Mouse (Mus musculus) adrenal gland, postnatal 4 days (tissue): ENCODE data around the gene Bmf. TPM values are rescaled to one million over a fixed set of nuclear protein-coding genes. Genes with fewer than 3 reads are reported as not detected.
"Not testable (repeated sequence)": the region's sequence is repeated elsewhere in the genome, so short reads cannot be mapped to it uniquely, and the experiment has no call there.

ENCODE experiments used
- DNase-seq, 2 experiments: peaks; one replicate each; pipeline ENCODE4 v3.0.0; 2021 to 2022; ENCODE audit warnings: low spot score in 2 of 2, mixed read lengths in 2 of 2
- long read RNA-seq, 2 experiments: library from polyadenylated mRNA; stranded (forward); transcript quantifications; one replicate each; pipeline ENCODE4 v2.0.0; 2021
- total RNA-seq, 2 experiments: library from RNA; stranded (reverse); gene quantifications; 2 replicates each; pipeline ENCODE4 v1.2.3; 2021

Gene Bmf
- 10 to 100 TPM; 30.9 to 35.7 TPM for total RNA-seq
- long read RNA-seq, experiment 1, partial matches to known transcripts, result 0 of 3 reads
- long read RNA-seq, experiment 1, other reads (novel, unspliced or antisense), result 3 of 3 reads
- long read RNA-seq, experiment 2, full-length matches to known transcripts, result 1 of 4 reads
- long read RNA-seq, experiment 2, partial matches to known transcripts, result 0 of 4 reads
- long read RNA-seq, experiment 2, other reads (novel, unspliced or antisense), result 3 of 4 reads

DNA sequence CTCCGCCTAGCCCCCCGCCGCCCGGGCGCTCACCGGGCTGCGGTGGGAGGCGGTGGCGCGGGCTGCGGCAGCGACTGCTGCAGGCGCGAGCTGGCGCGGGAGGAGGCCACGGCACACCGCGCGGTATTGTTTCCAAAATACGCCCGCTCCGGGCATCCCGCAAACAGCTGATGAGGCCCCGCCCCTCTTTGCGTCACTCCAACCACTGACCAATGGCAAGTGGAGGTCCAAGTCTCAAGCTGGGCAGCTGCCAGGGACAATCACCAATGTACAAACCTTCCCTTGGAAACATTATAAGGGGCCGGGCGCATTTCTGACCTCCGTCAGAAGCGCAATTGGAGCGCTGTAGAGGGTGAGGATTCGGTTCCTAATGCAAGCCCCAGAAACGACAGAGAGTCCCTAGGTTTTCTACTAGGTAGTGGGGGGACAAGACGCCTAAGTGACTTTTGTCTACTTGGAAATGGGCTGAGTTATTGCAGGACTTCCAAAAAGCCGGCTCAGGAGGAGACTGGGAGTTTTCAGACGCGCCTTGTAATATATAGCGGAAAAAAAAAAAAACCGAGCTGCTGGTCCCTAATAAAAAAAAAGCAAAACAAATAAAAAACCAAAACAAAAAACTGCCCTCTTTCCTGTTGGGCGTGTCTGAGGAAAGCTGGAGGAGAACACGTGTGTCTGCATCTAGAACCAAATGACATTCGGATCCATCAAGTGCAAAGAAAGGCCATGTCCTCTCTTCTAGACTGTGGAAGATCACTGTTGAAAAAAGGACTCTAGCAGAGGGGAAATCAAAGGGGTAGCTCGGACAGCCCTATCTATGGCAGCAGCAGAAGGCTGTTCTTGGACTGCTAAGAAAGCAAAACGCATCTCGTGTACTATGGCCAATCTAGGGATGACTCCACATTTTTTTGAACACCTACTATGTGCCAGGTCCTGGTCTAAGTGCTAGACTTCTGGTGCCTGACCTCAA, at the start of gene Bmf:
Gene Bmf (minus strand): TSS at position 181 of the 967 bp plus-strand sequence.
- peak; percentile 95 to 96 for DNase-seq

DNA sequence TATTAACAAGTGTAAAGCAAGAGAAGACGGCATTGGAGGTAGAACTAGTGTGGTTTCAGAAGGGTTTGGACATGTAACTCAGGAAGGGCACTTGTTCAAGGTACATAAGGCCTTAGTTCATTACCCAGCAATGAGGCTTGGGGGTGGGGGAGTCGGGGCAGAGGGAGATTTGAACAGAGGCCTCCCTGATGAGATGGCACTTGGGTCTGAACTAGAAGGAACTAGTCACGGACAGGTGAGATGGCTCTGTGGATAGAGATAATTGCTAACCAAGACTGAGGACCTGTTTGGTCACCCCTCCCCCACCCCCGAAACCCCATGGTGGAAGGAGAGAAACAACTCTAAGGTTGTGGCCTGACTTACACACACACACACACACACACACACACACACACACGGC, 49.6 kb upstream of the Bmf start:
- DNase-seq, result no peak

DNA sequence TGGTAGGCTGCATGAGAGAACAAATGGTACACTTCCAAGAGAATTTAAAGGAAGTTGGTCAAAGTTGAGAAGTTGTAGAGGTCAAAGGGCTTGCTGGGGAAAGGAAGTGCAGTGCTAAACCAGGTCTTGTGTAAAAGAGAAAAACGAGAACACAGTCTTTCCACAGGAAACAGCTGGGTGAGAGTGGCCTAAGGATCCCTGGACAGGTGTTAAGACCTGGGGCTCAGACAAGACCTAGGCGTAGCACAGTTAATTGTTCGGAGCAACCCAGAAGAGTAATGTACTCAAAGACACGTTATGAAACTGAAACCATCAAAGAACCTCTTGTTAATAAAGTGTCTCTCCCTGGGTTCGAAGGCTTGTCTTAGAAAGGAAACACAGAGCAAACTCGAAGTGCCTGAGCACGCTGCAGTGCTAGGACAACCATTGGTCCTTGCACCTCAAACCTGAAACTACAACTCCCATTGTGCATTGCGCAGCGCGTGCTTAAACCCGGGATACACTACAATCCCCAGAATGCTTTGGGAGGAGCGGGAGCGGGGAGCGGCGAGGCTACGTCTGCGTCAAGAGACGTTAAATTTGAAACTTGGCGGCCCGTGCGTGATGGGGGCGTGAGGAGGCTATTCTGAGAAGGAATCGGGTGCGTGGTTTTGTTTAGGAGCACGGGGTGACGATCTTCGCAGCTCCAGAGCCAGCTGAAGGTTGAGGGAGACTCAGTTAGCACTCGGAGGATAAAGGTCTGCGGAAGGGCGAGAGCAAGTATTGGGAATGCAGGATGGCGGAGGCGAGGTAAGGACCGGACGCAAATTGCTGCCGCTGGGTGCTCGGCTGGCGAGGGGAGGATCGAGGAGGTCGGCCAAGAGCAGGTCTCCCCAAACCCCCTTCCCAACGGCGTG, 48.4 kb upstream of the Bmf start, which contains the start of gene Bub1b:
Gene Bub1b (plus strand): TSS at position 539 of the 896 bp plus-strand sequence.
- DNase-seq, result peak; percentile 53 to 82

DNA sequence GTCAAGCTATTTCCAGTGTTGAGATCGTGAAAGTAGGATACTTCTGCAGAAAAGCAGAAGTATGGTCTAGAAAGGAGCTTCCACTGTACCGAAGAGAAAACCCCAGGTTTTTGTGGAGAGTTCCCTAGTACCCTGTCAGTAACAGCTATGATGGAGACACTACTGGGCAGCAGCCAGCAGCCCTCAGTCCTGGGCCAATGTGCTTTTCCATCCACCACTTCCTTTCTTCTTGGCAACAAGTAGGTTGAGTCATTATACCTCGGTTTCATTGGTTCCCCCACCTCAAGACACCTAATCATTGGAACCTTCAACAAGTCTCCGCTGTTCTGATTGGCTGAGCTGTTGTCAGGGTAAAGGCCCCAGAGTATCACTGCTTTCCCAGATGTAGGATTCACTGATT, 41.6 kb upstream of the Bmf start:
- DNase-seq, result no peak

DNA sequence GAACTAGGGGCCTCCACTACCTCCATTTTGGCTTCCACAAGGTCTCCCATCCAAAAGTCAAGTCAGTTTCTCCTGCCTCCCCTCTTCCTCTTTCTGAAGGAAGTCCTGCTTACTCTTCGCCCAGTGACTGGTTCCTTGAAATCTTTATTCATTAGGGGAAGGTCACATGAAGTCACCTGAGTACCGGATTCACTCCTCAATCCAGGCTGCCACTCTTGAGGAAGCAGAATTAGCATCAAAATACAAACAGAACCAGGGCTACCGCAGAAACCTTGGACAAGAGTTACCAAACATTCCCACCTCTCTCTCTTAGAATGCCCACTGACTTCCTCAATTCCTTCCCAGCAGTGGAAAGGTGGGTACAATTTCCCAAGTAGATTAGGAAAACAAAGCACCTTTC, 38.2 kb upstream of the Bmf start:
- DNase-seq, result no peak

DNA sequence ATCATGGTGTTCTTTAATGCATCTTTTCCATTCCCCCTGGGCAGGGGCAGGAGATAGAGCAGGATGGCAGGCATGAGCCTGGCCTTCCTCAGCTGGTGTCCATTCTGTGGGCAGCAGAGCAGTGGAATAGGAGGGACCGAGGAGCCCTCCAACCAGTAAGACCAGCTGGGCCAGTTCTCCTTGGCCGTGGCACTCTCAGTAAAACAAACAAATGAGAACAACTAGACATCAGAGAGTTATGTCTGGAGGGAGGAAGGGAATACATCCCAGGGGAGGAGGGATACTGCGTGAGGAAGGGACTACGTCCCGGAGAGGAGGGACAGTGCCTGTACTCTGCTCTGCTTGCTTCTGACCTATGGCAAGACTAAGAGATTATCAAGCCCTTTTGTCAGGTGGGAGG, 36.5 kb upstream of the Bmf start:
- no peak for DNase-seq

DNA sequence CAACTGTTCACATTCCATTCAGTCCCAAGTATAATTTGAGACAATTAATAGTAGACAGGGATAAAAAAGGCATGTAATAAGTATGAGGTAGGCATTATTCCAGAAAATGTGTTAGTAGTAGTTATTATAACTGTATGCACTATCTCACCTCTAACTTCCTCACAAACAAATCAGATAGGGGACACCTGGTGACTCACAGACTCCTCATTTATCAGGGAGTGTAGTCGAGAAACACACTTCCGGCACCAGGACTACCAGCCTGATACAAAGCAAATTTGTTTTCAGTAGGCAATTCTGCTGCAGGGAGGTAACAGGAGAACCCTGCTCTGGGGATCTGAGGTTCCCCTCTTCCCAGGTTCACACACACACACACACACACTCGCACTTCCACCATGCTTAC, 23.6 kb upstream of the Bmf start:
- no peak for DNase-seq

DNA sequence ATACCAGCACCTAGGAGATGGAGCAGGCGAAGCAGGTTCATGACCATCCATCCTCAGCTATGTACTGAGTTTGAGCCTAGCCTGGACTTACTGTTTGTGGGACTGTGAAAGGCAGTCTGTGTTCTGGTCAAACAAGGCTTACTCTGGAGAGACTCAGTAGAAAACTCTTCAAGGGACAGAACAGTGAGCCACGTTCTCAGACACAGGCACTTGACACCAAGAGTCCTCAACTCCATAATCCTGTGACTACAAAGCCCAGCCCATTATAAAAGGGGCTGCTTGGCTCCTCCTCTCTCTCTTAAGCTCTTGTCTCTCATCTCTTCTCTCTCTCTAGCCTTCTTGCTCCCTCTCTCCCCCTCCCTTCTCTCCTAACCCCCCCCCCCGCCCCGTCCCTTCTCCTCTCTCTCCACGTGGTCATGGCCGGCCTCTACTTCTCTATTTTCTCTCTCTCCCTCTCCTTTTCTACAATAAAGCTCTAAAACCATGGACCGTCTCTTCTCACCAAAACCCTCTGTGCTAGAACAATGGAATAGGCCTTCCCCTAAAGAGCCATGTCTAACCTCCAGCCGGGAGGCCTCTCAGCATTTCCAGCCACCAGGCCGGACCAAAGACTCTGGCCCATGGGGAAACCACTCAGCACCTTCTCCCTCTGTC, 22.8 kb upstream of the Bmf start:
- no peak for DNase-seq

DNA sequence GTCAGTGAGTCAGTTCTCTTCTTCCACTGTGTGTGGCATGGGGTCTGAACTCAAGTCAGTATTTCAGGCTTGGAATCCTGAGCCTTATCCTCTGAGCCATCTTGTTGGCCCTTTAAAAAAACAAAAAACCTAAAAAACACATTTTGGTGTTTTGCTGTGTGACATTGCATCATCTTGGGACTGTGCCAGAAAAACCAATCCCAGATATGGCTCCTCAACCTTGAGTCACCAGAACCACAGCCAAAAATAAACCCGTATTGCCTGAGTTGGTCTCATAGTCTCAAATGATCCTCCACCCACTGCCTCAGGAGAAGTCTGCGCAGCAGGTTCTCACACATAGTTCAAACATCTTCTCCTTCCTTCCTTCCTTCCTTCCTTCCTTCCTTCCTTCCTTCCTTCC, 21.5 kb upstream of the Bmf start:
- DNase-seq, result no peak

DNA sequence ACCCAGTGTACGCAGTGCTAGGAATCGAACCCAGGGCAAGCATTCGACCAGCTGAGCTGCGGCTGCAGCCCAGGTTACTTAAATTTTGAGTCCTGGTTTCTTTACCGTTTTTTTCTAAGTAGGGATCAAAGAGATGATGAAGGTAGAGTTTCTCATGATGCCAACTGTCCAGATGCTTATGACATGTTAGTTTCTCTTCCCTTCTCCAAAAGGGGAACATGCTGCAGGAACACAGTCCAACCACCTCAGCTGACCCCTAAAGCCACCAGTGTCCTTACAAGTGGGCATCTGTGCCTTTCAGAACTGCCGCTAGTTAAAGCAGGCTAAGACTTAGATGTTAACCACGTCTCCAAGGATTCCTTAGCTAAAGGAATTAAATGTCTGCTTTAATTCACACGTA, 17.7 kb upstream of the Bmf start:
- DNase-seq, result no peak

DNA sequence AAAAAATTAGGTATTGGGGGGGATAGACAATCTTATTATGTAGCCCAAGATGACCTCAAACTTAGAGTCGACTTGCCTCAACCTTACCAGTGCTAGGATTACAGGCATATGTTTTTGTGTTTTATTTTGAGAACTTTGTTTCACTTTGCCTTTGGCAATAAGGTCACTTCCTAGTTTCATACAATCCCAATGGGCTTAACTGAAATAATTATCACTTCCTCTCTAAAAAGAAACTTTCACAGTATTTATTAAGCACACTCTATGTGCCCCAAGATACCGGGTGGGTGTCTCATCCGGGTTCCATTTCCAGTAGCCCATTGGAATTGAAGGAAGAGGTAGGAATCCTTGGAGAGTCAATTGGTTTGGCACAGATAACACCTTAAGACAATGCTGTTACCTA, 12.9 kb upstream of the Bmf start:
- no peak for DNase-seq

DNA sequence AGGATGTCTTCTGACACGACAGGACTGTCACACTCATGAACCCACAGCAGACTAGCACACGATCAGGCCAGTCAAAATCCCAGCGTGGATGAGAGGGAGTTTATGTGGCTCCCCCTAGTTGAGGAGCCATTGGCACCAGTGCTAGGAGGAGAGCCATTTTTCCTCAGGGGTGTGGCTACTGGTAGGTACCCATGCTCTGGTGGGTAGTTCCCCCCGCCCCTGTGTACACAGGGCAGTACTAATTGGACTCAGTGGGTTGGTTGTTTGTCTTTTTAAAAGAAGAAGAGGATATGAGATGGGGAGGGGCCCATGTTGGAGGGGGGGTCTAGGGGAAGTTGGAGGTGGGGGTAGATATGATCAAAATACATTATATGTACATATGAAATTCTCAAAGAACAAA, 12.5 kb upstream of the Bmf start:
- no peak for DNase-seq

DNA sequence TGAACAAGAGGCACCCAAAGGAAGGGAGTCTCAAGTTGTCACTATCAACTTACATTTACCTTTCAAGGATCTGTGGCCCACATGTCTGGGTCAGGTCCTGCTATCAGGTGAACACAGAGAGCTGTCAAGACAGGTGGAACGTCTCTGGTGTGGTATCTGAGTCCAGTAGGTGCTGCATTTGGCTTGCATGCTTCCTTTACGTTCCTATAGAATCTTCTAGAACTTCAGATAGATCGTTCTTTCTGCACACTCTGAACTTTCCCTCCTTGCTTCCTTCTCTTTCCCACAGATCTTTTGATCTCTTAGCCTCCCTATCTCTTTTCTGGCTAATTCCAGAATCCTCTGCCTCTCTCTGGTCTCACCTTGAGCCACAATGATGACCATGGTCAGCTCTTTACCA, 8.9 kb upstream of the Bmf start:
- DNase-seq, result no peak

DNA sequence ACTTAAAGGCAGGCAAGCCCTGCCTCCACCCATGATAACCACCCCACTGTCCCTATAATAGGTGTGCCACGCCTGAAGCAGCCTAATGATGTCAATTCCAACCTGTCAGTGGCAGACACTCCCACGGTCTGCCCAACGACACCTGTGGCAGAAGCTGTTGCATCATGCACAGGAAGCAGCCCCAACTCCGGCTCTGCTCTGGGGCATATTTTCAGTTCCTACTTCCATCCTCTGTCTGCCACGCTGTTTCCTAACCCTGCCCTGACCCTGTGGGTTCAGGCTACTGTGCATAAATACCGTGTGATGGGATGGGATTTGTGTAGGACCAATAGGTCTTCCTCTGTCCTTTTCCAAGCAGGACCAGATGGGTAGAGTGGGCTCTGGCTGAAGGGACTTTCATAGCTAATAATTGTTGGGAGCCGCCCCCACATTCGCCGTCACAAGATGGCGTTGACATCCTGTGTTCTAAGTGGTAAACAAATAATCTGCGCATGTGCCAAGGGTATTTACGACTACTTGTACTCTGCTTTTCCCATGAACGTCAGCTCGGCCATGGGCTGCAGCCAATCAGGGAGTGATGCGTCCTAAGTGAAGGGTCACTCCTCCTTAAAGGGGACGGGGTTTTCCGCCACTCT, 5.0 kb upstream of the Bmf start:
- not testable (repeated sequence) for DNase-seq

DNA sequence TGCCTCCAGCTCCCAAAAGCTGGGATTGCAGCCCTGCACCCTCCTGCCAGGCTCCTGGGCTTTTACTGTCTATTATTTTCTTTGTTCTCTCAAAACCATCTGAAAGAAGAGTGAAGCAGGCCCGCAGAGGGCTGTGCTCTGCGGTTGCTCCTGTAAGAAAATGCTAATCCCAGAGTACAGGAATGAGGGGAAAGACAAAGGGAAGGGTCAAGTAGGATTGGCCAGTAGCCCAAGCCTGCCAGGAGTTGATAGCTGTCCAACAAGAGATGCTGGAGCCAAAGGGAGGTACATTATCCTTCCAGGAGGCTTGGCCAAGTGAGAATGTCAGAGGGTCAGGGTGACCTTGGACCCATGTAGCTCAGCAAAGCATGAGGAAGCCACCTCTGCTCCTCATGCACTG, 2.1 kb upstream of the Bmf start:
- no peak for DNase-seq

DNA sequence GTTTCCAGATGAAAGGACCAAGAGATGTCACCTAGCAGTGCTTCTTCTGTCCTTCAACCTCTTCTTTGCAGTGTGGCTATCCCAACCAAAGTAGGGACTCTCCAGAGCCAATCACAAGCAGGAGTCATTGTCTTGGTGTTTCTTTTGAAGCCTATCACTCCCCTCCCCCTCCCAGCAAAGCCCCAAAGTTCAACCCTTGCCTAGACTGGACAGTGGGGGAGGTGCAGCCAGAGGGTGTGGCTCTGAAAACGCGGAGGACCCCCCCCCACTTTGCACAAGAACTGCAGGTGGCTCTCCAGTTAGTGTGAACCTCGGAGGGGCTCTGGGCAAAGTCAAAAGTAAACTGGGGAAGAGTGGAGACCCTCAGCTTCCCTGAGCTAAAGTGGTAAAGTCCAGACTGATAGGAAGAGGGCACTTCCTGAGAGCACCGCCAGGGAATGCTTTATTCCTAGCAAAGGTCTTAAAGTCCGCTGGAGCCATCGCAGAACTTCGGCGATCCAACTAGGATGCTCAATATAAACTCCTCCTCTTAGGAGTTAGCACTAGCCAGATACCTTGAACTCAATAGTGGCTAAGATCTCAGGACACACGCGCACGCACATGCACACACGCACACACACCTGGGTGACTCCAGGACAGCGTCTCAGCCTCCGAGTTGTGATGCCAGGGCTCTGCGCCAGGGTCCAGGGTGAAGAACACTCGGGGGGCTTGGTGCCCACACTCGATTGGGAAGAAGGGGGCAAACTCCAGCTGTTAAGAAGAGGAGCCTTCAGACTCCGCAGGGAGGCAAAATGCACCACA, 866 bp downstream of the Bmf start:
- no peak for DNase-seq

DNA sequence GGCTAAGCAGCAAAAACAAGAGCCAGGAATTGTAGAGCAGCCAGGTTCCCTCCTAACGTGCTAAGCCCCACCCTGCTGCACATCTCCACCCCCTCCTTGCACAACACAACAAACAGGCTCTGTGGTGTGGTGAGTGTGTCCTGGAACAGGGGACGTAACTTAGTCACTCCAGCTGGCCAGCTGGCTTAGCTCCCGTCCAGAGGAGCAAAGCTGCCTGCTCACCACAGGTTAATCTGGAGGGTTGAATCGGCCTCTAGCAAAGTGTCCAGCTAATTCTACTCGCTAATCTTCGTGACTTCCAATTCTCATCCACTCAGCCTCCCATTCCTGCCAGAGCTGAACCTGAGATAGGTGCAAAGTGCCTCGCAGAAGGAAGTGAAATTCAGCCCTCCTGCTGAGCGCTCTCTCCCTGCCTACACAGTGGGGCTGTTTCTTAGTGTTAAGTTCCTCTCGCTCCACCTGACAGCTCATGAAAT, 1.9 kb downstream of the Bmf start:
- DNase-seq, result no peak

DNA sequence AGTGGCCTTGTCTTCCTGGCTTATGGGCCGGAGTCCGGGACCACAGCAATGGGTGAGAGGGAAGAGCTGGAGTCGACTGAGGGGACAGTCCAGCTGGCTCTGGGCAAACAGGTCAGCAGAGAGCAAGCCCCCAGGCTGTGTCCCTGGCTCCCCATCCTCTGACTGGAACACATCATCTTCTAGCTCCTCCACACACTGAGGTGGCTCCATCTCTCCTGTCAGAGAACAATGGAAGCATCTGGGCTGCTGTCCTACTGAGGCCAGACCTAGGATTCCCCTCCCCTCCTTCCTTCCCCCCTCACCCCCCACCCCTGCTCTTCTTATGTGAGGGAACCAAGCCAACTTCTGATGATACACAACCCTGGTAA, 2.7 kb downstream of the Bmf start:
- DNase-seq, result no peak

DNA sequence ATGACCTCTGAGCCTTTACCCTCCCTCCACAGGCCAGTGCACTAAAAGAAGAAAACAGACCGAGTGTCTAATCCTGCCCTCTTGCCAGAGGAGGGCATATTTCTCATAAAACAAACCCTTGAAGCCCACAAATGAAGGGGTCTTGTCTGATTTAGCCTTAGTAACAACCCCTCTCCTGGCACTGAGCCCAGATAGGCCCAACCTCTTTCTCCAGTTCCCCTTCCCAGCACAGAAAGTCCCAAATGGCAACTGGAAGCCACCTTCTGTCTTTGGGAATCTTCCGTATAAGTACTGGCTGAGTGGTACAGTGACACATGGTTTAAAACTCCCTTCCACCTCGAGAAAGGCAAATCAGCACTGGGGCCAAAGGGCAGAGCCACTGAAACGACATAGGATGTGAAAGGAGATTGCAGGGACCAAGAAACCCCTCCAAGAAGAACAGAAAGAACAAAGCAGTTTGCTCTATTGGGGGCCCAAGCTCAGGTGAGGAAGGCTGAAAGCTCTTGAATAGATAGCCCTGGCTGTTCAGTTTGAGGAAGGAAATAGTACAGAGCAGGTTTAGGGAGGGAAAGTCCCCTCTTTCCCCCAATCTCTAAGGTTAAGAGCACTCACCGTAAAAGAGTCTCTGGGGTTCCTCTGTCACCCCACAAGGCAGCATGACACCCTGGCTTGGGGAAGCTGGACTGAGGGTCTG, 3.2 kb downstream of the Bmf start:
- DNase-seq, result no peak
